Mouse (Mus musculus): ENCODE results near the gene Fam173a. TPM values are rescaled to one million over a fixed set of nuclear protein-coding genes. Genes with fewer than 3 reads are reported as not detected.

Gene Fam173a
- polyA plus RNA-seq, 1 experiment from 2014 or later: 103 TPM

DNA sequence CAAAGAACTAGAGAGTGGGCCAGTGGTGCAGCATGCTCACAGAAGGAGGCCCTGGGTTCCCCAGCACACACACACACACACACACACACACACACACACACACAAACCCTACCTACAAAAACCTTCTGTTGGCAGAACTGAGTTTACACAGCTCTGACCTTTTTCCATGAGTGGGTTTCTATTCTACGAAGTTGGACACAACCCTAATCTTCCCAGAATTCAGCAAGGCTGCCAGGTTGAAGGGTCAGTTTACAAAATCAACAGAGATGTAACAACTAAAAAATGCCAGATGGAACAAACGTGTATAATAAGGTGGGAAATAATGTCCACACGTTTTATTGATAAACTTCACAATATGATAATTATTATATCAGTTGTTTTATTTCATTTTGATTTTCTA lies 35.0 kb downstream of the Fam173a start:
- no peak overlapping the region for H3K4me3 ChIP-seq (ENCODE audit: low read length)
- H3K27ac ChIP-seq (ENCODE audit: low read depth, low read length): no peak overlapping the region
- no peaks in the 10 kb centered on the region for H3K9me3 ChIP-seq (ENCODE audit: control insufficient read depth, low read length)
- H3K4me1 ChIP-seq (ENCODE audit: control insufficient read depth, insufficient read depth, low read depth, low read length): no peaks in the 10 kb centered on the region
- H3K36me3 ChIP-seq (ENCODE audit: control insufficient read depth, insufficient read depth, low read length): no peaks in the 10 kb centered on the region
- no peak overlapping the region for H3K9ac ChIP-seq (ENCODE audit: low read depth, low read length)
- no peak for ATAC-seq
- 80% methylated on average over 3 of the region's 3 CpGs for WGBS
- no peak overlapping the region for H3K4me2 ChIP-seq (ENCODE audit: low read length)
- H3K27me3 ChIP-seq (replicated peaks; ENCODE audit: control insufficient read depth, insufficient read depth, low read length): no peaks in the 10 kb centered on the region

DNA sequence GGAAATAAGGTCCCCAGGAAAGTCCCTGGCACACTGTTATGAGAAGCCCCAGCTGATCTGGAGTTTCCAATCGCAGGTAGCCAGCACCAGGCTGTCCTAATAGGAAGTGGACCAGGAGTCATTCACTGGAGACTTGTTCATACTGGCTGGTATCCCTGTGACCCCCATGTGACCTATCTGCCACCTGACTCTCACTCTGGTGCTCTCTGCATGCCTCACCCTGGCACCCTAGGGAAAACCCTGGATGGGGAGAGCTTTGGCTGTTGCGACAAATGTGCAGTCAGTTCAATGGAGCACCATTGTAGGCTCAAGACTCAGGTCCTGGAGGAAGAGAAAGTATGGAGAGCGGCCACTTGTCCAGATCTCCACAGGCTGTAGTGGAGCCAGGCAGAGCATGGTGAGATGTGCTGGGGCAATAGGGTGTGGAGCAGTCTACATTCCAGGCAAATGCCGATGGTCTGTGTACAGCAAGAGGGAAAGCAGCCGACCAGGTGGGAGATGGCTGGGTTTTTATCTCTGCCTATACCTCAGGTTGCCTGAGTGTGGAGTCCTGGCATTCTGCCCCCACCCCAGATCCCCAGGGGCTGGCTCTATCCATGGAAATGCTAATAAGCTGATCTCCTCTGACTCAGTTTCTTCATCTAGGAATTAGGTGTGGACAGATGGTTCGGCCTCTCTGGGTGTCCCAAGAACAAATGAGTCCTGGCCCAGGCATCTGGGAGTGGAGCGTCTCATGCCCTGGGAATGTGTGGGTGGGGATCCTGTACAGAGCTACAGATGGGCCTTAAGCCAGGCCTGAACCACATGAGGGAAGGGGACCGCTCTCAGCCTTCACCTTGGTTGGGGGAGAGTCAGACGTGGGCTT lies 36.1 kb downstream of the Fam173a start:
- Histone ChIP-seq H3K4me2 (ENCODE audit: low read length) (no peak overlapping the region), H3K36me3 (ENCODE audit: control insufficient read depth, insufficient read depth, low read length) (no peaks in the 10 kb centered on the region), H3K4me1 (ENCODE audit: control insufficient read depth, insufficient read depth, low read depth, low read length) (no peaks in the 10 kb centered on the region; the same call in 1 of the 2 replicates), H3K4me3 (ENCODE audit: low read length) (no peak overlapping the region), H3K27ac (ENCODE audit: low read depth, low read length) (no peak overlapping the region), H3K27me3 (replicated peaks; ENCODE audit: control insufficient read depth, insufficient read depth, low read length) (no peaks in the 10 kb centered on the region), H3K9ac (ENCODE audit: low read depth, low read length) (no peak overlapping the region), H3K9me3 (ENCODE audit: control insufficient read depth, low read length) (no peaks in the 10 kb centered on the region)
- 81% methylated on average over 9 of the region's 9 CpGs for WGBS
- no peak for ATAC-seq

- Histone ChIP-seq H3K27me3 (replicated peaks; ENCODE audit: control insufficient read depth, insufficient read depth, low read length) (no peaks in the 10 kb centered on the region), H3K9ac (ENCODE audit: low read depth, low read length) (no peak overlapping the region), H3K36me3 (ENCODE audit: control insufficient read depth, insufficient read depth, low read length) (no peaks in the 10 kb centered on the region), H3K4me1 (ENCODE audit: control insufficient read depth, insufficient read depth, low read depth, low read length) (no peaks in the 10 kb centered on the region; the same call in 1 of the 2 replicates), H3K9me3 (ENCODE audit: control insufficient read depth, low read length) (no peaks in the 10 kb centered on the region), H3K4me2 (ENCODE audit: low read length) (no peak overlapping the region), H3K4me3 (ENCODE audit: low read length) (no peak overlapping the region), H3K27ac (ENCODE audit: low read depth, low read length) (no peak overlapping the region)
- WGBS: 70% methylated on average over 4 of the region's 4 CpGs
- ATAC-seq: no peak
These were observed 36.9 kb downstream of the Fam173a start for GRCm38 (mm10) chr17:25755627-25756377.

DNA sequence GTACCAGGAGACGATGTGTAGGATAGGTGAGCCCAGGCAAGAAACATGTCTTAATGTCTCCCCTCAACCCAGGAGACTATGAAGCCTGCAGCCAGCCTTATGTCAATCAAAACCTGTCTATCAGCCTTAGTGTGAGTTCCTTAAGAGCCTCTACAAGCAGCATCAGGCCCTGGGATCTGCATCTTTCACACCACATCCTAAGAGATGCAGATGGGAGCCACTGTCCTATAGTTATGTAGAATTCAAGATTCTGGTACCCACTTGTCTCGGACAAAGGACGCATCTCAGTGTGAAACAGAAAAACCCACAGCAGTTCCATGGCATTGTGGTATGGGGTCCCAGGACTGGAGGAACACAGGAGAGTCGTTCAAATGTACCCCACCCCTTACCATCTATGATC lies 37.6 kb downstream of the Fam173a start:
- H3K36me3 ChIP-seq (ENCODE audit: control insufficient read depth, insufficient read depth, low read length): no peaks in the 10 kb centered on the region
- H3K4me3 ChIP-seq (ENCODE audit: low read length): no peak overlapping the region
- no peak overlapping the region for H3K4me2 ChIP-seq (ENCODE audit: low read length)
- no peaks in the 10 kb centered on the region for H3K9me3 ChIP-seq (ENCODE audit: control insufficient read depth, low read length)
- no peak for ATAC-seq
- H3K9ac ChIP-seq (ENCODE audit: low read depth, low read length): no peak overlapping the region
- H3K4me1 ChIP-seq (ENCODE audit: control insufficient read depth, insufficient read depth, low read depth, low read length): no peaks in the 10 kb centered on the region; the same call in 1 of the 2 replicates
- no peaks in the 10 kb centered on the region for H3K27me3 ChIP-seq (replicated peaks; ENCODE audit: control insufficient read depth, insufficient read depth, low read length)
- WGBS: 74% methylated on average over 4 of the region's 4 CpGs
- H3K27ac ChIP-seq (ENCODE audit: low read depth, low read length): no peak overlapping the region

DNA sequence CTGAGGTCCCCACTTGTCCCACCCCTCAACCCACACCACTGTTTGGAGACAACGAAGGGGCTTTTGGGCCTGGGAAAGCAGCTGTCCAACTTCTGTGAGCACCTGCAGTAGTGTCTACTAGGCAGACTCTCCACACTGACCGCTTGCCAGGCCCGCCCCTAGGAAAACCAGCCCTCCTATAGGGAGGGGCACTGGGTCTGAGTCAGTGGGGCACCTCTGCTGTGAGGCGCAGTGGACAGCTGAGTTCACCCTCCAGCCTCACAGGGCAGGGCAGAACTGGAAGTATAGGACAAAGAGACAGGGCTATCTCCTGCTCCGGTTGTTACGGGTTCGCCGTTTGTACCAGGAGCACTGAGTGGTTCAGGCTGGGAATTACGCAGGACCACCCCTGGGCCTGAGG lies 38.5 kb downstream of the Fam173a start, which contains the start of gene Msln:
Gene Msln, minus strand, starts transcription at position 138 of the 400 bp plus-strand sequence.
- Histone ChIP-seq H3K36me3 (ENCODE audit: control insufficient read depth, insufficient read depth, low read length) (no peaks in the 10 kb centered on the region), H3K4me2 (ENCODE audit: low read length) (no peak within 1 kb of the TSS), H3K9me3 (ENCODE audit: control insufficient read depth, low read length) (no peaks in the 10 kb centered on the region), H3K4me3 (ENCODE audit: low read length) (no peak within 1 kb of the TSS), H3K9ac (ENCODE audit: low read depth, low read length) (no peak within 1 kb of the TSS), H3K4me1 (ENCODE audit: control insufficient read depth, insufficient read depth, low read depth, low read length) (no peaks in the 10 kb centered on the region; the same call in 1 of the 2 replicates), H3K27me3 (replicated peaks; ENCODE audit: control insufficient read depth, insufficient read depth, low read length) (no peaks in the 10 kb centered on the region), H3K27ac (ENCODE audit: low read depth, low read length) (no peak within 1 kb of the TSS)
- ATAC-seq: no peak
- WGBS: 87% methylated on average over 9 of the region's 9 CpGs

GRCm38 (mm10) chr17:25751446-25751845 lies 41.3 kb downstream of the Fam173a start:
- no peak overlapping the region for H3K27ac ChIP-seq (ENCODE audit: low read depth, low read length)
- H3K4me2 ChIP-seq (ENCODE audit: low read length): no peak overlapping the region
- 36% methylated on average over 5 of the region's 5 CpGs for WGBS
- H3K9ac ChIP-seq (ENCODE audit: low read depth, low read length): no peak overlapping the region
- H3K36me3 ChIP-seq (ENCODE audit: control insufficient read depth, insufficient read depth, low read length): no peaks in the 10 kb centered on the region
- H3K4me3 ChIP-seq (ENCODE audit: low read length): no peak overlapping the region
- H3K9me3 ChIP-seq (ENCODE audit: control insufficient read depth, low read length): no peaks in the 10 kb centered on the region
- H3K27me3 ChIP-seq (replicated peaks; ENCODE audit: control insufficient read depth, insufficient read depth, low read length): no peaks in the 10 kb centered on the region
- no peak for ATAC-seq
- no peaks in the 10 kb centered on the region; the same call in 1 of the 2 replicates for H3K4me1 ChIP-seq (ENCODE audit: control insufficient read depth, insufficient read depth, low read depth, low read length)

GRCm38 (mm10) chr17:25749314-25749713 lies 43.4 kb downstream of the Fam173a start:
- no peak for ATAC-seq
- Histone ChIP-seq H3K27ac (ENCODE audit: low read depth, low read length) (no peak overlapping the region), H3K4me2 (ENCODE audit: low read length) (no peak overlapping the region)

DNA sequence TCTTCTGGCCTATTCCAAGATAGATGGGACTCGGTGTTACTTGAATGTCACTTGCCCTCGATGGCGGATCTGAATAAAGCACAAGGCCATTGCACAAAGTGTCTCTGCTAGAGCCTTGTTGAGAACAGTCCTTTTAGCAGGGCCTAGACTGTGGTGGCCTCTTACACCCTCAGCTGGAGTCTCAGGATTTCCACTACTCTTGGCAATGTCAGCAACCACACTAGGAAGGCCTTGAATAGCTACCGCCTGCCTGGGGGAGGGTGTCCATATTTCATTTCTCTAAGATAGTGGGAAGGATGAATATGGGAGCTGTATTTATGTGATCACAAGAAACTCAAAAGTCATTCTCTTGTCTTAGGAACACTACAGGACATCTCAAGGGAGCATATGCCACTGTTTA lies 44.5 kb downstream of the Fam173a start:
- Histone ChIP-seq H3K27ac (ENCODE audit: low read depth, low read length) (no peak overlapping the region), H3K9ac (ENCODE audit: low read depth, low read length) (no peak overlapping the region), H3K4me1 (ENCODE audit: control insufficient read depth, insufficient read depth, low read depth, low read length) (no peaks in the 10 kb centered on the region; the same call in 1 of the 2 replicates), H3K4me2 (ENCODE audit: low read length) (no peak overlapping the region), H3K27me3 (replicated peaks; ENCODE audit: control insufficient read depth, insufficient read depth, low read length) (no peaks in the 10 kb centered on the region), H3K9me3 (ENCODE audit: control insufficient read depth, low read length) (no peaks in the 10 kb centered on the region), H3K36me3 (ENCODE audit: control insufficient read depth, insufficient read depth, low read length) (no peaks in the 10 kb centered on the region), H3K4me3 (ENCODE audit: low read length) (no peak overlapping the region)
- 96% methylated on average over 4 of the region's 4 CpGs for WGBS
- ATAC-seq: no peak

More at GRCm38 (mm10) chr17:25749314-25749713, 43.4 kb downstream of the Fam173a start:
- H3K9me3 ChIP-seq (ENCODE audit: control insufficient read depth, low read length): no peaks in the 10 kb centered on the region
- H3K4me1 ChIP-seq (ENCODE audit: control insufficient read depth, insufficient read depth, low read depth, low read length): no peaks in the 10 kb centered on the region; the same call in 1 of the 2 replicates
- H3K4me3 ChIP-seq (ENCODE audit: low read length): no peak overlapping the region
- no peaks in the 10 kb centered on the region for H3K36me3 ChIP-seq (ENCODE audit: control insufficient read depth, insufficient read depth, low read length)
- no peaks in the 10 kb centered on the region for H3K27me3 ChIP-seq (replicated peaks; ENCODE audit: control insufficient read depth, insufficient read depth, low read length)
- 85% methylated on average over 6 of the region's 6 CpGs for whole genome bisulfite sequencing
- H3K9ac ChIP-seq (ENCODE audit: low read depth, low read length): no peak overlapping the region

- 78% methylated on average over 10 of the region's 10 CpGs for WGBS
- no peaks in the 10 kb centered on the region for H3K27me3 ChIP-seq (replicated peaks; ENCODE audit: control insufficient read depth, insufficient read depth, low read length)
- no peak for ATAC-seq
These were observed 48.4 kb downstream of the Fam173a start for GRCm38 (mm10) chr17:25744311-25744710.

More at GRCm38 (mm10) chr17:25744311-25744710, 48.4 kb downstream of the Fam173a start:
- Histone ChIP-seq H3K4me1 (ENCODE audit: control insufficient read depth, insufficient read depth, low read depth, low read length) (no peaks in the 10 kb centered on the region), H3K9ac (ENCODE audit: low read depth, low read length) (no peak overlapping the region), H3K27ac (ENCODE audit: low read depth, low read length) (no peak overlapping the region), H3K4me2 (ENCODE audit: low read length) (no peak overlapping the region), H3K4me3 (ENCODE audit: low read length) (no peak overlapping the region), H3K36me3 (ENCODE audit: control insufficient read depth, insufficient read depth, low read length) (no peaks in the 10 kb centered on the region), H3K9me3 (ENCODE audit: control insufficient read depth, low read length) (no peaks in the 10 kb centered on the region)

All from hindbrain, embryonic 16.5 days (tissue).